7 mouse cellular contexts compared by ENCODE assay signal in the genomic region with DNA sequence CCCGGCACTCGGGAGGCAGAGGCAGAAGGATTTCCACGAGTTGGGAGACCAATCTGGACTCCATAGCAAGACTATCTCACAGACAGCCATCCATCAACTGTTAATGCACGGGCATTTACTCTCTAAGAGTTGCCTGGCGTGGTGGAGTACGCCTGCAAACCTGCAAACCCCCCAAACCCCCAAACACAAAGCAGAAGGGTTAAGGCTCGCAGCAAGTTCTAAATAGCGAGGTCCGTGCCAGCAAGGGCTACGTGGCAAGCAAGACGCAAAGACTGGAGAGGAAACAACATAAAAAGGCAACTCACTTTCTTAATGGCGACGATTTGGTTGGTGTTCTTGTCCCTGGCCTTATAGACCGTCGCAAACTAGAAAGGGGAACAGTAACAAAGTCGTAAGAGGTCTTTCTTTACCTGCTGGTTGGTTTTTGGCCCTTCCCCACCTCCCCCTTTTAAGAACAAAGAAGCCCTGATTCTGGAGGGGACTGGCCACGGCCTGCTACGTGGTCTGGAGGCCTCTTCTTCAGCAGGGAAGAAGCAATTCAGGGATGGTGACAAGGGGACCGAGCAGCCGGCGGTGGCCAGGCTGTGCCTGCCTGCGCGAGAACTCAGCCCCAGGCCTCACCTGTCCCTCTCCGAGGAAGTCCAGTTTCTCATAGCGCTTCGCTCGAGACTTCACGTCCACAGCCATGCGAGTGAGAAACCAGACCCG. TPM values are rescaled to one million over a fixed set of nuclear protein-coding genes. Genes with fewer than 3 reads are reported as not detected.
DNase-seq lines count a peak whose midpoint lies in the region; ATAC-seq lines count a peak whose summit lies in the region.

No protein-coding gene starts in this region.

- H3K4me1 ChIP-seq in heart, embryonic 12.5 days (replicated peaks): peaks cover 27% of the 10 kb centered on the region
- H3K4me1 ChIP-seq in limb, embryonic 10.5 days: peaks cover 7% of the 10 kb centered on the region
- H3K4me1 ChIP-seq in midbrain, embryonic 16.5 days (ENCODE audit: control insufficient read depth, insufficient read depth, low read length): peaks cover 9% of the 10 kb centered on the region

- no peak; the same call in 1 of the 2 replicates for ATAC-seq in heart, embryonic 12.5 days (ENCODE audit: insufficient number of reproducible peaks, low FRiP score)
- ATAC-seq in midbrain, embryonic 16.5 days: peak; percentile 92

- under 1% methylated on average over 30 of the region's 30 CpGs for WGBS in heart, embryonic 12.5 days
- WGBS in limb, embryonic 10.5 days: 1% methylated on average over 30 of the region's 30 CpGs
- WGBS in midbrain, embryonic 16.5 days: 2% methylated on average over 30 of the region's 30 CpGs

- H3K9me3 ChIP-seq in heart, embryonic 12.5 days (replicated peaks): no peaks in the 10 kb centered on the region
- no peaks in the 10 kb centered on the region for H3K9me3 ChIP-seq in limb, embryonic 10.5 days (replicated peaks)
- no peaks in the 10 kb centered on the region for H3K9me3 ChIP-seq in midbrain, embryonic 16.5 days (replicated peaks; ENCODE audit: control insufficient read depth, low read length, poor library complexity, severe bottlenecking)

- H3K36me3 ChIP-seq in heart, embryonic 12.5 days: peaks cover 22% of the 10 kb centered on the region
- H3K36me3 ChIP-seq in limb, embryonic 10.5 days: peaks cover 48% of the 10 kb centered on the region
- peaks cover under 1% of the 10 kb centered on the region; the same call in 1 of the 2 replicates for H3K36me3 ChIP-seq in midbrain, embryonic 16.5 days (ENCODE audit: control insufficient read depth, insufficient read depth, low read length)

- no peaks in the 10 kb centered on the region for H3K27me3 ChIP-seq in heart, embryonic 12.5 days (replicated peaks)
- H3K27me3 ChIP-seq in limb, embryonic 10.5 days (ENCODE audit: low read depth, poor library complexity, severe bottlenecking): no peaks in the 10 kb centered on the region
- H3K27me3 ChIP-seq in midbrain, embryonic 16.5 days (ENCODE audit: control insufficient read depth, insufficient read depth, low read depth, low read length): no peaks in the 10 kb centered on the region

- peak overlapping the region; percentile 98 for H3K27ac ChIP-seq in heart, embryonic 12.5 days (ENCODE audit: poor library complexity, severe bottlenecking)
- H3K27ac ChIP-seq in limb, embryonic 10.5 days: peak overlapping the region; percentile 96
- H3K27ac ChIP-seq in midbrain, embryonic 16.5 days (ENCODE audit: low read length): peak overlapping the region; percentile 88

- H3K4me3 ChIP-seq in heart, embryonic 12.5 days: peak overlapping the region; percentile 89
- peak overlapping the region; percentile 93 for H3K4me3 ChIP-seq in limb, embryonic 10.5 days
- peak overlapping the region; percentile 89 for H3K4me3 ChIP-seq in midbrain, embryonic 16.5 days (ENCODE audit: low read depth, low read length)

- H3K4me2 ChIP-seq in heart, embryonic 12.5 days: peak overlapping the region; percentile 87
- H3K4me2 ChIP-seq in midbrain, embryonic 16.5 days (ENCODE audit: low read length): peak overlapping the region; percentile 96

- DNase-seq in spleen, postnatal 10 days (ENCODE audit: low spot score in 2 of 2): peak; percentile 25 to 31
- DNase-seq in spleen, adult 12 weeks (ENCODE audit: low spot score): no peak
- peak; percentile 18 to 38 for DNase-seq in cerebellum, postnatal 10 days
- peak; percentile 46 for DNase-seq in limb, embryonic 10.5 days (ENCODE audit: low spot score)
- DNase-seq in frontal cortex, postnatal 36 days (ENCODE audit: low spot score in 2 of 2): no peak

- H3K9ac ChIP-seq in heart, embryonic 12.5 days: peak overlapping the region; percentile 96
- H3K9ac ChIP-seq in midbrain, embryonic 16.5 days (ENCODE audit: low read depth, low read length): peak overlapping the region; percentile 86

RNA-seq across cellular contexts. Expression of gene Cdk7, which starts 0.4 kb away (rescaled TPM):
- polyA plus RNA-seq in heart, embryonic 12.5 days (2016; fragmentation: Nextera tagmentation; extraction: Ambion mirVana): 76.6 and 77.0 TPM in 2 replicates
- polyA plus RNA-seq in limb, embryonic 10.5 days (2016; fragmentation: Nextera tagmentation; extraction: Ambion mirVana): 116 and 117 TPM in 2 replicates
- polyA plus RNA-seq in midbrain, embryonic 16.5 days (2015; fragmentation: Nextera tagmentation; extraction: Ambion mirVana): 39.3 and 42.0 TPM in 2 replicates

RNA-seq across cellular contexts. Expression of gene Mrps36, which starts 14.2 kb away (rescaled TPM):
- polyA plus RNA-seq in heart, embryonic 12.5 days (2016; fragmentation: Nextera tagmentation; extraction: Ambion mirVana): 256 TPM in 2 replicates
- 97.0 and 114 TPM in 2 replicates for polyA plus RNA-seq in limb, embryonic 10.5 days (2016; fragmentation: Nextera tagmentation; extraction: Ambion mirVana)
- polyA plus RNA-seq in midbrain, embryonic 16.5 days (2015; fragmentation: Nextera tagmentation; extraction: Ambion mirVana): 116 and 130 TPM in 2 replicates

RNA-seq across cellular contexts. Expression of gene Cenph, which starts 45.4 kb away (rescaled TPM):
- 21.8 and 24.0 TPM in 2 replicates for polyA plus RNA-seq in heart, embryonic 12.5 days (2016; fragmentation: Nextera tagmentation; extraction: Ambion mirVana)
- polyA plus RNA-seq in limb, embryonic 10.5 days (2016; fragmentation: Nextera tagmentation; extraction: Ambion mirVana): 72.3 and 77.8 TPM in 2 replicates
- polyA plus RNA-seq in midbrain, embryonic 16.5 days (2015; fragmentation: Nextera tagmentation; extraction: Ambion mirVana): 5.1 and 6.3 TPM in 2 replicates

RNA-seq across cellular contexts. Expression of gene Ccnb1, which starts 56.1 kb away (rescaled TPM):
- 214 and 218 TPM in 2 replicates for polyA plus RNA-seq in heart, embryonic 12.5 days (2016; fragmentation: Nextera tagmentation; extraction: Ambion mirVana)
- polyA plus RNA-seq in limb, embryonic 10.5 days (2016; fragmentation: Nextera tagmentation; extraction: Ambion mirVana): 406 and 409 TPM in 2 replicates
- polyA plus RNA-seq in midbrain, embryonic 16.5 days (2015; fragmentation: Nextera tagmentation; extraction: Ambion mirVana): 22.2 and 31.0 TPM in 2 replicates

Comparison
In these comparisons a context has a peak if more than half of its experiments do, and no peak if none do; other contexts are left out.
1. DNase-seq: peak in spleen, postnatal 10 days (2 of 2), cerebellum, postnatal 10 days (2 of 2) and limb, embryonic 10.5 days (single experiment); none in spleen, adult 12 weeks (single experiment) and frontal cortex, postnatal 36 days (0 of 2).
2. Peak in every context shown above with its lines, with median percentiles within 50 percentile points of each other: H3K27ac ChIP-seq and H3K4me3 ChIP-seq.